Comparison of ENCODE assay signal across 8 mouse cellular contexts in the genomic region with DNA sequence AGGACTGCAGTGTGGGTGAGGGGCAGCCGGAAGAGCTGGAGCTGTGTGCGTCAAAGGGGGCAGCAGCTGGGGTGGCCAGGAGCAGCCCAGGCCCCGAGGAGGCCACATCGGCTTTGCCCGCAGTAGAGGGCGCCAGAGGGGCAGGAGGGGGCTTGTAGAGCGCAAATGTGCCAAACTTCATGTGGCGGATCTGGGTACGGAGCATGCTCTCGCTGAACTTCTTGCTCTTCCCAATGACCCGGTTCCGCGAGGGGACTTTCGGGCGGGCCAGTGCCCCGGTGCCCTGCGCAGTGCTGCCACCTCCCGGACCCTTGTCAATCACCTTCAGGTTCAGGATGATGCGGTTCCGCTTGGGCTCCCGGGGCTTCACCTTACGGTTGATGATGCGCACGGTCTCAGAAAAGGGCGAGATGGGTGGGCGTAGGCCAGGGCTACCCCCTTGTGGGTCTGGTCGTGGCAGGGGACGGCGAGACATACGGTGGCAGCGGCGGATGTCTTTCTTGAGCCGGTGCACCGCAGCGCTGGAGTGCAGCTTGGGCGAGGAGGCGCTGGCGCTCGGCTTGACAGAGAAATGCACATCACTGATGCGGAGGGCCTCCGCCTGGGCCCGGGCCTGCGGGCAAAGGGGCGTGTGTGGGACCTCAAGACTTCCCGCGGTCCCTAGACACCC. TPM values are rescaled to one million over a fixed set of nuclear protein-coding genes. Genes with fewer than 3 reads are reported as not detected.
DNase-seq lines count a peak whose midpoint lies in the region; ATAC-seq and TF ChIP-seq lines count a peak whose summit lies in the region.

No protein-coding gene starts in this region.

- DNase-seq in kidney, adult 8-10 months = no peak
- peak; percentile 46 for DNase-seq in brain, embryonic 14.5 days (ENCODE audit: low read depth)
- peak; percentile 46 for DNase-seq in hindbrain, embryonic 10.5 days (ENCODE audit: low spot score)
- DNase-seq in liver, postnatal 0 days = no peak
- DNase-seq in thymus, postnatal 4 days = peak; percentile 76
- no peak for DNase-seq in adipocyte (ENCODE audit: low spot score)

- H3K4me1 ChIP-seq in kidney, embryonic 16.5 days (ENCODE audit: insufficient read depth, low read length) = peaks cover 55% of the 10 kb centered on the region
- peaks cover 6% of the 10 kb centered on the region for H3K4me1 ChIP-seq in ES-Bruce4 (ENCODE audit: control insufficient read depth, insufficient read depth, low read length)
- peaks cover 75% of the 10 kb centered on the region for H3K4me1 ChIP-seq in hindbrain, embryonic 10.5 days (replicated peaks)
- H3K4me1 ChIP-seq in liver, postnatal 0 days (ENCODE audit: insufficient read depth) = peaks cover 4% of the 10 kb centered on the region; the same call in 1 of the 2 replicates

- H3K4me2 ChIP-seq in kidney, embryonic 16.5 days (replicated peaks; ENCODE audit: low read depth, low read length) = peak overlapping the region; percentile 46
- H3K4me2 ChIP-seq in liver, postnatal 0 days (ENCODE audit: low read depth, low read length) = no peak overlapping the region

- no peak for TF ChIP-seq POLR2A in ES-Bruce4 (IDR thresholded peaks at IDR 0.05; ENCODE audit: insufficient read depth, low read length)
- TF ChIP-seq POLR2A in brain, embryonic 14.5 days (IDR thresholded peaks at IDR 0.05; ENCODE audit: borderline replicate concordance, extremely low read depth, insufficient read depth, insufficient read length, poor library complexity, severe bottlenecking) = no peak

- H3K9ac ChIP-seq in kidney, embryonic 16.5 days (replicated peaks; ENCODE audit: low read length) = 0 out of 2 replicates have a peak overlapping the region, but pooled peaks have one; percentile 24
- H3K9ac ChIP-seq in ES-Bruce4 (ENCODE audit: low read depth, poor library complexity, severe bottlenecking) = peak overlapping the region; percentile 5; the same call in 1 of the 2 replicates
- H3K9ac ChIP-seq in liver, postnatal 0 days (replicated peaks) = no peak overlapping the region

- TF ChIP-seq CTCF in ES-Bruce4 (IDR thresholded peaks at IDR 0.05; ENCODE audit: low read depth, low read length) = peak; percentile 67
- TF ChIP-seq CTCF in brain, embryonic 14.5 days (IDR thresholded peaks at IDR 0.05; ENCODE audit: borderline replicate concordance, extremely low read depth, insufficient read depth, insufficient read length) = peak; percentile 38; the same call in 1 of the 2 replicates
- peak; percentile 43 for TF ChIP-seq CTCF in liver, postnatal 0 days (IDR thresholded peaks at IDR 0.05; ENCODE audit: low read depth)

- TF ChIP-seq EP300 in ES-Bruce4 (IDR thresholded peaks at IDR 0.05; ENCODE audit: insufficient read depth, low read depth, low read length) = no peak
- TF ChIP-seq EP300 in liver, postnatal 0 days (IDR thresholded peaks at IDR 0.05; ENCODE audit: low read depth) = no peak

- ATAC-seq in kidney, embryonic 16.5 days (ENCODE audit: low FRiP score, low TSS enrichment) = no peak
- no peak for ATAC-seq in liver, postnatal 0 days

- H3K36me3 ChIP-seq in kidney, embryonic 16.5 days (ENCODE audit: insufficient read depth, low read length) = peaks cover 28% of the 10 kb centered on the region
- H3K36me3 ChIP-seq in ES-Bruce4 (ENCODE audit: control insufficient read depth, insufficient read depth, low read length, poor library complexity, severe bottlenecking) = peaks cover 3% of the 10 kb centered on the region; the same call in 1 of the 2 replicates
- peaks cover 57% of the 10 kb centered on the region for H3K36me3 ChIP-seq in hindbrain, embryonic 10.5 days
- no peaks in the 10 kb centered on the region for H3K36me3 ChIP-seq in liver, postnatal 0 days (replicated peaks; ENCODE audit: insufficient read depth, low read length)

- 53% methylated on average over 46 of the region's 46 CpGs for WGBS in kidney, embryonic 16.5 days
- 57% methylated on average over 46 of the region's 46 CpGs for WGBS in hindbrain, embryonic 10.5 days
- 77% methylated on average over 46 of the region's 46 CpGs for WGBS in liver, postnatal 0 days (ENCODE audit: insufficient replicate concordance)

- no peaks in the 10 kb centered on the region for H3K9me3 ChIP-seq in kidney, embryonic 16.5 days (ENCODE audit: low read length)
- H3K9me3 ChIP-seq in ES-Bruce4 (replicated peaks; ENCODE audit: control insufficient read depth, insufficient read depth, low read length, poor library complexity, severe bottlenecking) = no peaks in the 10 kb centered on the region
- H3K9me3 ChIP-seq in hindbrain, embryonic 10.5 days = no peaks in the 10 kb centered on the region
- no peaks in the 10 kb centered on the region for H3K9me3 ChIP-seq in liver, postnatal 0 days (ENCODE audit: low read length)

- H3K4me3 ChIP-seq in kidney, embryonic 16.5 days (ENCODE audit: low read length) = peak overlapping the region; percentile 23
- peak overlapping the region; percentile 45 for H3K4me3 ChIP-seq in ES-Bruce4 (ENCODE audit: low read depth, low read length)
- H3K4me3 ChIP-seq in hindbrain, embryonic 10.5 days = peak overlapping the region; percentile 34
- no peak overlapping the region for H3K4me3 ChIP-seq in liver, postnatal 0 days (ENCODE audit: low read depth, low read length)

- no peaks in the 10 kb centered on the region for H3K27me3 ChIP-seq in kidney, embryonic 16.5 days (ENCODE audit: insufficient read depth, low read length)
- H3K27me3 ChIP-seq in ES-Bruce4 (ENCODE audit: control insufficient read depth, insufficient read depth, low read length, poor library complexity, severe bottlenecking) = no peaks in the 10 kb centered on the region
- no peaks in the 10 kb centered on the region for H3K27me3 ChIP-seq in hindbrain, embryonic 10.5 days (ENCODE audit: insufficient read depth, poor library complexity, severe bottlenecking)
- peaks cover 2% of the 10 kb centered on the region; the same call in 1 of the 2 replicates for H3K27me3 ChIP-seq in liver, postnatal 0 days (ENCODE audit: insufficient read depth, low read length)

- H3K27ac ChIP-seq in kidney, embryonic 16.5 days (ENCODE audit: low read length) = no peak overlapping the region
- H3K27ac ChIP-seq in ES-Bruce4 (ENCODE audit: insufficient read depth, low read length) = no peak overlapping the region
- peak overlapping the region; percentile 57 for H3K27ac ChIP-seq in hindbrain, embryonic 10.5 days
- H3K27ac ChIP-seq in liver, postnatal 0 days (ENCODE audit: low read depth) = no peak overlapping the region

RNA-seq across cellular contexts. Expression of a gene that starts 5.5 kb away (rescaled TPM):
- not detected in 2 replicates for polyA plus RNA-seq in kidney, embryonic 16.5 days (2015; fragmentation: Nextera tagmentation; extraction: Ambion mirVana)
- 1.2 TPM in 1 of 2 replicates, not detected in the other for polyA plus RNA-seq in ES-Bruce4 (2011; ENCODE audit: insufficient read depth, insufficient read length, low read depth, missing spikeins)
- 0.53 and 1.8 TPM in 2 replicates for polyA plus RNA-seq in brain, embryonic 14.5 days (2012; rRNA removed)
- polyA plus RNA-seq in hindbrain, embryonic 10.5 days (2016; fragmentation: Nextera tagmentation; extraction: Ambion mirVana) = 0.14 and 0.17 TPM in 2 replicates
- polyA plus RNA-seq in liver, postnatal 0 days (2015; fragmentation: Nextera tagmentation; extraction: Ambion mirVana) = not detected in 2 replicates

RNA-seq across cellular contexts. Expression of a gene that starts 6.0 kb away (rescaled TPM):
- polyA plus RNA-seq in kidney, embryonic 16.5 days (2015; fragmentation: Nextera tagmentation; extraction: Ambion mirVana) = 52.1 and 58.8 TPM in 2 replicates
- 25.7 and 28.7 TPM in 2 replicates for polyA plus RNA-seq in ES-Bruce4 (2011; ENCODE audit: insufficient read depth, insufficient read length, low read depth, missing spikeins)
- polyA plus RNA-seq in brain, embryonic 14.5 days (2012; rRNA removed) = 69.6 and 84.6 TPM in 2 replicates
- polyA plus RNA-seq in hindbrain, embryonic 10.5 days (2016; fragmentation: Nextera tagmentation; extraction: Ambion mirVana) = 20.7 and 26.1 TPM in 2 replicates
- polyA plus RNA-seq in liver, postnatal 0 days (2015; fragmentation: Nextera tagmentation; extraction: Ambion mirVana) = 3.9 and 4.4 TPM in 2 replicates

RNA-seq across cellular contexts. Expression of a gene that starts 23.9 kb away (rescaled TPM):
- 1.7 and 1.9 TPM in 2 replicates for polyA plus RNA-seq in kidney, embryonic 16.5 days (2015; fragmentation: Nextera tagmentation; extraction: Ambion mirVana)
- 8.0 and 9.7 TPM in 2 replicates for polyA plus RNA-seq in ES-Bruce4 (2011; ENCODE audit: insufficient read depth, insufficient read length, low read depth, missing spikeins)
- 20.7 and 53.6 TPM in 2 replicates for polyA plus RNA-seq in brain, embryonic 14.5 days (2012; rRNA removed)
- 2.2 and 4.6 TPM in 2 replicates for polyA plus RNA-seq in hindbrain, embryonic 10.5 days (2016; fragmentation: Nextera tagmentation; extraction: Ambion mirVana)
- polyA plus RNA-seq in liver, postnatal 0 days (2015; fragmentation: Nextera tagmentation; extraction: Ambion mirVana) = 0.09 and 0.13 TPM in 2 replicates

RNA-seq across cellular contexts. Expression of a gene that starts 50.9 kb away (rescaled TPM):
- polyA plus RNA-seq in kidney, embryonic 16.5 days (2015; fragmentation: Nextera tagmentation; extraction: Ambion mirVana) = 71.7 and 74.0 TPM in 2 replicates
- 15.7 and 19.9 TPM in 2 replicates for polyA plus RNA-seq in ES-Bruce4 (2011; ENCODE audit: insufficient read depth, insufficient read length, low read depth, missing spikeins)
- 77.6 and 110 TPM in 2 replicates for polyA plus RNA-seq in brain, embryonic 14.5 days (2012; rRNA removed)
- 68.0 and 83.0 TPM in 2 replicates for polyA plus RNA-seq in hindbrain, embryonic 10.5 days (2016; fragmentation: Nextera tagmentation; extraction: Ambion mirVana)
- polyA plus RNA-seq in liver, postnatal 0 days (2015; fragmentation: Nextera tagmentation; extraction: Ambion mirVana) = 9.7 and 10.2 TPM in 2 replicates

Comparison
In these comparisons a context has a peak if more than half of its experiments do, and no peak if none do; other contexts are left out.
1. DNase-seq: peak in brain, embryonic 14.5 days (single experiment), hindbrain, embryonic 10.5 days (single experiment) and thymus, postnatal 4 days (single experiment); none in kidney, adult 8-10 months (0 of 2), liver, postnatal 0 days (single experiment) and adipocyte (single experiment).
2. Peak in every context shown above with its lines, with median percentiles within 50 percentile points of each other: CTCF ChIP-seq.